Mouse (Mus musculus) liver, embryonic 16.5 days (tissue): ENCODE results near the gene Plaa. TPM values are rescaled to one million over a fixed set of nuclear protein-coding genes. Genes with fewer than 3 reads are reported as not detected.
"Not testable (repeated sequence)": the region's sequence is repeated elsewhere in the genome, so short reads cannot be mapped to it uniquely, and the experiment has no call there.

Source experiments
- ATAC-seq: fragments of 200-750 bp; cut with Nextera tagmentation; 2 replicates; pipeline ENCODE4 v1.8.0; 2017; ENCODE audit warnings: low read depth, mild to moderate bottlenecking, moderate number of reproducible peaks, moderate library complexity
- H3K27ac ChIP-seq: fragments of 300-500 bp; sonication (generic); 2 replicates; pipeline ENCODE4 v1.5.1; 2014; ENCODE audit warnings: mild to moderate bottlenecking, low read length
- H3K27me3 ChIP-seq: fragments of 300-500 bp; sonication (generic); 2 replicates; pipeline ENCODE4 v1.6.1; 2014; ENCODE audit warnings: low read depth, low read length, mixed read lengths; ENCODE audit not compliant: control insufficient read depth, insufficient read depth
- H3K36me3 ChIP-seq: fragments of 300-500 bp; sonication (generic); 2 replicates; pipeline ENCODE4 v1.6.1; 2014; ENCODE audit warnings: mild to moderate bottlenecking; ENCODE audit not compliant: control insufficient read depth, insufficient read depth
- H3K4me1 ChIP-seq: fragments of 300-500 bp; sonication (generic); 2 replicates; pipeline ENCODE4 v1.6.1; 2014; ENCODE audit warnings: low read depth, low read length, mixed read lengths; ENCODE audit not compliant: control insufficient read depth
- H3K4me2 ChIP-seq: fragments of 300-500 bp; sonication (generic); 2 replicates; pipeline ENCODE4 v1.6.1; 2014; ENCODE audit warnings: low read depth, low read length, mixed read lengths
- H3K4me3 ChIP-seq: fragments of 300-500 bp; sonication (generic); 2 replicates; pipeline ENCODE4 v1.5.1; 2014; ENCODE audit warnings: low read depth, mild to moderate bottlenecking, low read length
- H3K9ac ChIP-seq: fragments of 300-500 bp; sonication (generic); 2 replicates; pipeline ENCODE4 v1.6.1; 2014; ENCODE audit warnings: low read depth, low read length
- H3K9me3 ChIP-seq: fragments of 300-500 bp; sonication (generic); replicated peaks from 2 replicates; pipeline ENCODE4 v1.6.1; 2016; ENCODE audit warnings: low read length; ENCODE audit not compliant: control insufficient read depth
- WGBS: fragments of 180-500 bp; shearing (Covaris S2); extraction: QIAGEN DNeasy Blood & Tissue Kit; methylation state at CpG from one replicate; pipeline ENCODE4 v1.1.7; 2014; ENCODE audit not compliant: insufficient replicate concordance; 5-methylcytosine and 5-hydroxymethylcytosine counted together
- polyA plus RNA-seq: library from polyadenylated mRNA; unstranded; fragments of >200 nt; fragmentation: Nextera tagmentation; extraction: Ambion mirVana; gene quantifications from 2 replicates; pipeline ENCODE4 v1.2.1, GENCODE M21; 2015

The Plaa gene
- polyA plus RNA-seq = 22.2 and 22.6 TPM in 2 replicates

- H3K4me3 ChIP-seq = peak within 1 kb of the TSS; percentile 95
- H3K27me3 ChIP-seq = no peaks in the 10 kb centered on the region
- peak within 1 kb of the TSS; percentile 93 for H3K4me2 ChIP-seq
- WGBS = under 1% methylated on average over 54 of the region's 61 CpGs
- peak within 1 kb of the TSS; percentile 84 for H3K27ac ChIP-seq
- no peaks in the 10 kb centered on the region for H3K9me3 ChIP-seq
- peak; percentile 98 for ATAC-seq
- H3K4me1 ChIP-seq = peaks cover 14% of the 10 kb centered on the region
- no peaks in the 10 kb centered on the region for H3K36me3 ChIP-seq
- H3K9ac ChIP-seq = peak within 1 kb of the TSS; percentile 88
Observed at GRCm38 (mm10) chr4:94603031-94603629, at the start of gene Plaa. Gene Plaa (minus strand): TSS chr4:94603244.

GRCm38 (mm10) chr4:94650426-94651175 is 47.6 kb upstream of the Plaa start:
- 55% methylated on average over 5 of the region's 5 CpGs for WGBS
- not testable (repeated sequence) for H3K36me3 ChIP-seq, H3K4me1 ChIP-seq, H3K4me2 ChIP-seq, H3K27ac ChIP-seq, H3K9me3 ChIP-seq, H3K4me3 ChIP-seq, ATAC-seq, H3K9ac ChIP-seq, H3K27me3 ChIP-seq

GRCm38 (mm10) chr4:94649920-94650319 is 46.9 kb upstream of the Plaa start, which contains the start of gene Lrrc19:
Gene Lrrc19 (minus strand): TSS chr4:94650144.
- H3K27ac ChIP-seq = no peak within 1 kb of the TSS

GRCm38 (mm10) chr4:94643141-94643540 is 40.1 kb upstream of the Plaa start:
- 85% methylated on average over 2 of the region's 2 CpGs for WGBS
- no peak overlapping the region for H3K27ac ChIP-seq
- H3K4me3 ChIP-seq = no peak overlapping the region
- H3K27me3 ChIP-seq = no peaks in the 10 kb centered on the region
- H3K4me2 ChIP-seq = no peak overlapping the region
- H3K9ac ChIP-seq = no peak overlapping the region
- no peak for ATAC-seq
- H3K36me3 ChIP-seq = no peaks in the 10 kb centered on the region
- H3K4me1 ChIP-seq = no peaks in the 10 kb centered on the region
- H3K9me3 ChIP-seq = no peaks in the 10 kb centered on the region

More at GRCm38 (mm10) chr4:94649920-94650319, 46.9 kb upstream of the Plaa start, which contains the start of gene Lrrc19:
- Histone ChIP-seq H3K27me3 (no peaks in the 10 kb centered on the region), H3K36me3 (no peaks in the 10 kb centered on the region), H3K9me3 (no peaks in the 10 kb centered on the region), H3K9ac (no peak within 1 kb of the TSS), H3K4me2 (no peak within 1 kb of the TSS), H3K4me1 (no peaks in the 10 kb centered on the region), H3K4me3 (no peak within 1 kb of the TSS)
- ATAC-seq = no peak
- WGBS = 65% methylated on average over 3 of the region's 3 CpGs

- Histone ChIP-seq H3K9ac (no peak overlapping the region), H3K27ac (no peak overlapping the region), H3K4me3 (no peak overlapping the region), H3K9me3 (no peaks in the 10 kb centered on the region), H3K4me2 (no peak overlapping the region), H3K36me3 (no peaks in the 10 kb centered on the region), H3K27me3 (no peaks in the 10 kb centered on the region), H3K4me1 (peaks cover under 1% of the 10 kb centered on the region)
- no peak for ATAC-seq
- WGBS = 56% methylated on average over 2 of the region's 2 CpGs
Observed at GRCm38 (mm10) chr4:94620077-94620476, 17.0 kb upstream of the Plaa start.

GRCm38 (mm10) chr4:94614627-94615006 is 11.6 kb upstream of the Plaa start:
- Histone ChIP-seq H3K4me3 (peak overlapping the region; percentile 62), H3K27me3 (no peaks in the 10 kb centered on the region), H3K9ac (peak overlapping the region; percentile 47), H3K36me3 (no peaks in the 10 kb centered on the region), H3K4me1 (peaks cover 5% of the 10 kb centered on the region), H3K4me2 (peak overlapping the region; percentile 78), H3K9me3 (no peaks in the 10 kb centered on the region), H3K27ac (no peak overlapping the region)
- peak; percentile 19 for ATAC-seq
- WGBS = 2% methylated on average over 18 of the region's 18 CpGs

- Histone ChIP-seq H3K4me3 (peak within 1 kb of the TSS; percentile 62), H3K9ac (peak within 1 kb of the TSS; percentile 47), H3K4me1 (peaks cover 5% of the 10 kb centered on the region), H3K36me3 (no peaks in the 10 kb centered on the region), H3K9me3 (no peaks in the 10 kb centered on the region), H3K27me3 (no peaks in the 10 kb centered on the region), H3K4me2 (peak within 1 kb of the TSS; percentile 78), H3K27ac (no peak within 1 kb of the TSS)
- peak; percentile 98 for ATAC-seq
- WGBS = 3% methylated on average over 29 of the region's 29 CpGs
Observed at GRCm38 (mm10) chr4:94613972-94614626, 11.1 kb upstream of the Plaa start, which contains the start of gene Ift74. Gene Ift74 (plus strand): TSS chr4:94614491.

- no peak overlapping the region for H3K4me2 ChIP-seq
- no peaks in the 10 kb centered on the region for H3K9me3 ChIP-seq
- ATAC-seq = no peak
- H3K9ac ChIP-seq = no peak overlapping the region
- peaks cover 5% of the 10 kb centered on the region for H3K4me1 ChIP-seq
- H3K36me3 ChIP-seq = no peaks in the 10 kb centered on the region
- no peak overlapping the region for H3K4me3 ChIP-seq
- H3K27me3 ChIP-seq = no peaks in the 10 kb centered on the region
- no peak overlapping the region for H3K27ac ChIP-seq
- WGBS = 23% methylated on average over 3 of the region's 3 CpGs
Observed at GRCm38 (mm10) chr4:94610339-94610738, 7.3 kb upstream of the Plaa start.
